Mouse (Mus musculus) limb, embryonic 14.5 days (tissue): ENCODE data around the gene Ddx24. TPM values are rescaled to one million over a fixed set of nuclear protein-coding genes. Genes with fewer than 3 reads are reported as not detected.

ENCODE experiments used
- ATAC-seq: fragments of 200-750 bp; cut with Nextera tagmentation; 2 replicates; pipeline ENCODE4 v1.8.0; 2017; ENCODE audit warnings: low read depth, moderate number of reproducible peaks, moderate TSS enrichment; ENCODE audit not compliant: low FRiP score
- DNase-seq: peaks from one replicate; pipeline ENCODE4 v3.0.0-alpha.2; 2015; ENCODE audit warnings: low spot score
- H3K27ac ChIP-seq: fragments of 300-500 bp; sonication (generic); replicated peaks from 2 replicates; pipeline ENCODE4 v1.5.1; 2014; ENCODE audit warnings: low read depth, mild to moderate bottlenecking, low read length, moderate library complexity, mixed read lengths
- H3K27me3 ChIP-seq: fragments of 300-500 bp; sonication (generic); 2 replicates; pipeline ENCODE4 v1.6.1; 2014; ENCODE audit warnings: low read length, mixed read lengths; ENCODE audit not compliant: control insufficient read depth, insufficient read depth
- H3K36me3 ChIP-seq: fragments of 300-500 bp; sonication (generic); 2 replicates; pipeline ENCODE4 v1.6.1; 2014; ENCODE audit warnings: mild to moderate bottlenecking, low read length, moderate library complexity, mixed read lengths; ENCODE audit not compliant: control insufficient read depth, insufficient read depth
- H3K4me1 ChIP-seq: fragments of 300-500 bp; sonication (generic); 2 replicates; pipeline ENCODE4 v1.6.1; 2014; ENCODE audit warnings: antibody characterized with exemption, low read length, mixed read lengths; ENCODE audit not compliant: control insufficient read depth, insufficient read depth
- H3K4me2 ChIP-seq: fragments of 300-500 bp; sonication (generic); replicated peaks from 2 replicates; pipeline ENCODE4 v1.6.1; 2014; ENCODE audit warnings: low read depth, mild to moderate bottlenecking, low read length, moderate library complexity; ENCODE audit not compliant: severe bottlenecking
- H3K4me3 ChIP-seq: fragments of 300-500 bp; sonication (generic); replicated peaks from 2 replicates; pipeline ENCODE4 v1.5.1; 2014; ENCODE audit warnings: low read length
- H3K9ac ChIP-seq: fragments of 300-500 bp; sonication (generic); 2 replicates; pipeline ENCODE4 v1.6.1; 2014; ENCODE audit warnings: mild to moderate bottlenecking, low read depth, low read length, moderate library complexity; ENCODE audit not compliant: severe bottlenecking
- H3K9me3 ChIP-seq: fragments of 300-500 bp; sonication (generic); 2 replicates; pipeline ENCODE4 v1.6.1; 2016; ENCODE audit warnings: low read length; ENCODE audit not compliant: control insufficient read depth
- POLR2A ChIP-seq: fragments of 200-500 bp; IDR thresholded peaks from 2 replicates; pipeline ENCODE4 v1.8.0; 2012; ENCODE audit warnings: inconsistent platforms, mild to moderate bottlenecking, moderate library complexity, borderline replicate concordance; ENCODE audit not compliant: insufficient read depth, insufficient read length; ENCODE audit errors: extremely low read depth
- WGBS: fragments of 180-500 bp; shearing (Covaris S2); extraction: QIAGEN DNeasy Blood & Tissue Kit; methylation state at CpG from one replicate; pipeline ENCODE4 v1.1.7; 2014; 5-methylcytosine and 5-hydroxymethylcytosine counted together
- polyA plus RNA-seq, 2 experiments: library from polyadenylated mRNA; depleted of rRNA in 1 of 2; stranded (reverse) in 1 of 2; unstranded in 1 of 2; fragments of >200 nt; fragmentation: Nextera tagmentation in 1 of 2; extraction: Ambion mirVana in 1 of 2; gene quantifications; 2 replicates each; pipeline versions ENCODE4 v1.2.1 to v1.2.3; 2012 to 2014

Gene Ddx24
- polyA plus RNA-seq, 2 experiments: 53.2 to 81.5 TPM

GRCm38 (mm10) chr12:103358951-103359801 lies 66.5 kb downstream of the Ddx24 start:
- WGBS: 44% methylated on average over 4 of the region's 4 CpGs
- DNase-seq (peak; percentile 42), ATAC-seq (peak; percentile 66)
- no peak for TF ChIP-seq POLR2A
- Histone ChIP-seq H3K4me3 (no peak overlapping the region), H3K9ac (no peak overlapping the region), H3K27me3 (no peaks in the 10 kb centered on the region), H3K4me2 (no peak overlapping the region), H3K36me3 (no peaks in the 10 kb centered on the region), H3K4me1 (no peaks in the 10 kb centered on the region), H3K27ac (no peak overlapping the region), H3K9me3 (no peaks in the 10 kb centered on the region)

DNA sequence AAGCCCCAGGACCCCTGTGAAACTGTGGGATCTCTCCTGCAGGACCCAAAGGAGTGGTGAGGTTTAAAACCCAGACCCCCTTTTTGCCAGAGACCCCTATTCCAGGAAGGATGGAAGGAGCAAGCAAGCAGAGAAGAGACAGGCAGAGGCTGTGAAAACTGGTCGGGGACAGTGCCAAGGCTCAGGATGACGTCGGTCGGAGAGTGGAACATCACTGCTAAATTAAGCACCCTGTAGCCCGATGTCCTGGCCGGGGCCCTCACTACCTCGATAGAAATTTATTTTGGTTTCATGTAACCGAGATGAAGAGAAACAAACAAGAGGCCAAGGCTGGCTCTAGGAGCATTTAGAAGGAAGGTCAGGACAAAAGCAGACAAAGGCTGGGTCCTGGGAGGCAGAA lies 67.4 kb downstream of the Ddx24 start:
- H3K9me3 ChIP-seq: no peaks in the 10 kb centered on the region
- H3K4me3 ChIP-seq: no peak overlapping the region
- H3K36me3 ChIP-seq: no peaks in the 10 kb centered on the region
- no peak overlapping the region for H3K9ac ChIP-seq
- H3K4me1 ChIP-seq: no peaks in the 10 kb centered on the region
- no peak overlapping the region for H3K4me2 ChIP-seq
- ATAC-seq (no peak), DNase-seq (no peak)
- no peak for TF ChIP-seq POLR2A
- 83% methylated on average over 8 of the region's 8 CpGs for WGBS
- no peaks in the 10 kb centered on the region for H3K27me3 ChIP-seq
- no peak overlapping the region for H3K27ac ChIP-seq

Other genes with a start within 250 kb of the Ddx24 start
- 1.5 and 1.6 TPM in 2 replicates for gene Prima1, start 183.7 kb downstream of the Ddx24 start, polyA plus RNA-seq (2012; rRNA removed)
- gene Prima1, start 183.7 kb downstream of the Ddx24 start, polyA plus RNA-seq (2014; fragmentation: Nextera tagmentation; extraction: Ambion mirVana): 0.48 and 0.53 TPM in 2 replicates
- gene Fam181a, start 114.9 kb downstream of the Ddx24 start, polyA plus RNA-seq (2012; rRNA removed): 0.16 and 0.31 TPM in 2 replicates
- 0.14 TPM in 1 of 2 replicates, not detected in the other for gene Fam181a, start 114.9 kb downstream of the Ddx24 start, polyA plus RNA-seq (2014; fragmentation: Nextera tagmentation; extraction: Ambion mirVana)
- 13.8 and 18.2 TPM in 2 replicates for gene Asb2, start 69.8 kb downstream of the Ddx24 start, polyA plus RNA-seq (2012; rRNA removed)
- 7.4 and 11.7 TPM in 2 replicates for gene Asb2, start 69.8 kb downstream of the Ddx24 start, polyA plus RNA-seq (2014; fragmentation: Nextera tagmentation; extraction: Ambion mirVana)
- gene Otub2, start 37.1 kb downstream of the Ddx24 start, polyA plus RNA-seq (2012; rRNA removed): 9.5 and 10.5 TPM in 2 replicates
- 13.2 and 14.0 TPM in 2 replicates for gene Otub2, start 37.1 kb downstream of the Ddx24 start, polyA plus RNA-seq (2014; fragmentation: Nextera tagmentation; extraction: Ambion mirVana)
- gene 9330161L09Rik, start 18.0 kb downstream of the Ddx24 start, polyA plus RNA-seq (2012; rRNA removed): 0.47 and 1.0 TPM in 2 replicates
- 0.32 and 0.68 TPM in 2 replicates for gene 9330161L09Rik, start 18.0 kb downstream of the Ddx24 start, polyA plus RNA-seq (2014; fragmentation: Nextera tagmentation; extraction: Ambion mirVana)
- 87.1 and 100 TPM in 2 replicates for gene Ifi27, start 8.4 kb upstream of the Ddx24 start, polyA plus RNA-seq (2012; rRNA removed)
- 49.5 and 50.5 TPM in 2 replicates for gene Ifi27, start 8.4 kb upstream of the Ddx24 start, polyA plus RNA-seq (2014; fragmentation: Nextera tagmentation; extraction: Ambion mirVana)
- 10.2 and 14.8 TPM in 2 replicates for gene Ifi27l2a, start 17.9 kb upstream of the Ddx24 start, polyA plus RNA-seq (2012; rRNA removed)
- gene Ifi27l2a, start 17.9 kb upstream of the Ddx24 start, polyA plus RNA-seq (2014; fragmentation: Nextera tagmentation; extraction: Ambion mirVana): 12.3 and 14.0 TPM in 2 replicates
- not detected in 2 replicates for gene Ifi27l2b, start 31.4 kb upstream of the Ddx24 start, polyA plus RNA-seq (2012; rRNA removed)
- not detected in 2 replicates for gene Ifi27l2b, start 31.4 kb upstream of the Ddx24 start, polyA plus RNA-seq (2014; fragmentation: Nextera tagmentation; extraction: Ambion mirVana)
- 1.4 and 1.9 TPM in 2 replicates for gene Ppp4r4, start 106.5 kb upstream of the Ddx24 start, polyA plus RNA-seq (2012; rRNA removed)
- gene Ppp4r4, start 106.5 kb upstream of the Ddx24 start, polyA plus RNA-seq (2014; fragmentation: Nextera tagmentation; extraction: Ambion mirVana): 0.62 and 1.2 TPM in 2 replicates
- gene Serpina10, start 205.6 kb upstream of the Ddx24 start, polyA plus RNA-seq (2012; rRNA removed): 0.01 TPM in 1 of 2 replicates, not detected in the other
- gene Serpina10, start 205.6 kb upstream of the Ddx24 start, polyA plus RNA-seq (2014; fragmentation: Nextera tagmentation; extraction: Ambion mirVana): not detected in 2 replicates
- gene Serpina6, start 231.4 kb upstream of the Ddx24 start, polyA plus RNA-seq (2012; rRNA removed): 0.04 and 0.34 TPM in 2 replicates
- gene Serpina6, start 231.4 kb upstream of the Ddx24 start, polyA plus RNA-seq (2014; fragmentation: Nextera tagmentation; extraction: Ambion mirVana): not detected in 2 replicates